Mouse (Mus musculus): ENCODE measurements at regions not wholly inside any gene's neighbourhood (a gene's known extent, or its start where the extent isn't known, plus 50 kb on each side); places are given as distances from the start of the nearest gene placed in this dataset.

DNA sequence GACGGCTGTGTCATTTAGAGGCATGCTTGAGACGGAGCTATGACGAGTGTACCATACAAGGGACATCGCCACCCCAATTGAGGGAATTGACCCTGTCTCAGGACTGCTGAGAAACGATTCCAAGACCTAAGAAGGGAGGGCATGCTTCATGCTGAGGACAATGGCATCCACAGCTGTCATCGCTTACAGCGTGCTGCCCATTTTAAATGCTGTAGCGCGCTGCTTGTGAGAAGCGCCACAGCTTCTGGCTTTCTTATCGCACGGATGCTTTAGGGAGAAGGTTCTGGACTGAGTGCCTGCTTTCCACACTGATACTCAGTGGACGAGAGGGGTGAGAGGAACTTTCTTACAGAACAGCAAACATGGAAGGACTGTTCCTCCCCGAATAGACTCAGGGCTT is 357.8 kb upstream of the Arglu1 start:
- TF ChIP-seq POLR2A (IDR thresholded peaks at IDR 0.05; ENCODE audit: low read depth, low read length) = no peak
- no peak for TF ChIP-seq ELF1 (IDR thresholded peaks at IDR 0.05; ENCODE audit: low read depth, low read length)
- no peak for TF ChIP-seq TBP (conservative IDR thresholded peaks at IDR 0.05; ENCODE audit: low read depth, low read length)
- TF ChIP-seq MAX (IDR thresholded peaks at IDR 0.05; ENCODE audit: low read length) = no peak
- no peak for TF ChIP-seq MEF2A (IDR thresholded peaks at IDR 0.05; ENCODE audit: borderline replicate concordance, low read depth, low read length)
- no peak for TF ChIP-seq MAFK (IDR thresholded peaks at IDR 0.05; ENCODE audit: insufficient replicate concordance, low read length)

Measured in CH12.LX (cell line).